Mouse (Mus musculus) limb, embryonic 14.5 days (tissue): ENCODE results near the gene Agl. TPM values are rescaled to one million over a fixed set of nuclear protein-coding genes. Genes with fewer than 3 reads are reported as not detected.
A peak's percentile ranks its signal among the peaks of the same experiment; 100 is the strongest.

Experiments
- ATAC-seq: fragments of 200-750 bp; cut with Nextera tagmentation; 2 replicates; pipeline ENCODE4 v1.8.0; 2017; ENCODE audit warnings: low read depth, moderate number of reproducible peaks, moderate TSS enrichment; ENCODE audit not compliant: low FRiP score
- DNase-seq: peaks from one replicate; pipeline ENCODE4 v3.0.0-alpha.2; 2015; ENCODE audit warnings: low spot score
- H3K27ac ChIP-seq: fragments of 300-500 bp; sonication (generic); replicated peaks from 2 replicates; pipeline ENCODE4 v1.5.1; 2014; ENCODE audit warnings: low read depth, mild to moderate bottlenecking, low read length, moderate library complexity, mixed read lengths
- H3K27me3 ChIP-seq: fragments of 300-500 bp; sonication (generic); 2 replicates; pipeline ENCODE4 v1.6.1; 2014; ENCODE audit warnings: low read length, mixed read lengths; ENCODE audit not compliant: control insufficient read depth, insufficient read depth
- H3K36me3 ChIP-seq: fragments of 300-500 bp; sonication (generic); 2 replicates; pipeline ENCODE4 v1.6.1; 2014; ENCODE audit warnings: mild to moderate bottlenecking, low read length, moderate library complexity, mixed read lengths; ENCODE audit not compliant: control insufficient read depth, insufficient read depth
- H3K4me1 ChIP-seq: fragments of 300-500 bp; sonication (generic); 2 replicates; pipeline ENCODE4 v1.6.1; 2014; ENCODE audit warnings: antibody characterized with exemption, low read length, mixed read lengths; ENCODE audit not compliant: control insufficient read depth, insufficient read depth
- H3K4me2 ChIP-seq: fragments of 300-500 bp; sonication (generic); replicated peaks from 2 replicates; pipeline ENCODE4 v1.6.1; 2014; ENCODE audit warnings: low read depth, mild to moderate bottlenecking, low read length, moderate library complexity; ENCODE audit not compliant: severe bottlenecking
- H3K4me3 ChIP-seq: fragments of 300-500 bp; sonication (generic); replicated peaks from 2 replicates; pipeline ENCODE4 v1.5.1; 2014; ENCODE audit warnings: low read length
- H3K9ac ChIP-seq: fragments of 300-500 bp; sonication (generic); 2 replicates; pipeline ENCODE4 v1.6.1; 2014; ENCODE audit warnings: mild to moderate bottlenecking, low read depth, low read length, moderate library complexity; ENCODE audit not compliant: severe bottlenecking
- H3K9me3 ChIP-seq: fragments of 300-500 bp; sonication (generic); 2 replicates; pipeline ENCODE4 v1.6.1; 2016; ENCODE audit warnings: low read length; ENCODE audit not compliant: control insufficient read depth
- POLR2A ChIP-seq: fragments of 200-500 bp; IDR thresholded peaks from 2 replicates; pipeline ENCODE4 v1.8.0; 2012; ENCODE audit warnings: inconsistent platforms, mild to moderate bottlenecking, moderate library complexity, borderline replicate concordance; ENCODE audit not compliant: insufficient read depth, insufficient read length; ENCODE audit errors: extremely low read depth
- WGBS: fragments of 180-500 bp; shearing (Covaris S2); extraction: QIAGEN DNeasy Blood & Tissue Kit; methylation state at CpG from one replicate; pipeline ENCODE4 v1.1.7; 2014; 5-methylcytosine and 5-hydroxymethylcytosine counted together
- polyA plus RNA-seq, 2 experiments: library from polyadenylated mRNA; depleted of rRNA in 1 of 2; stranded (reverse) in 1 of 2; unstranded in 1 of 2; fragments of >200 nt; fragmentation: Nextera tagmentation in 1 of 2; extraction: Ambion mirVana in 1 of 2; gene quantifications; 2 replicates each; pipeline versions ENCODE4 v1.2.1 to v1.2.3; 2012 to 2014

The Agl gene
- polyA plus RNA-seq, 2 experiments = 18.0 to 26.9 TPM

GRCm38 (mm10) chr3:116713031-116713430 is 94.9 kb downstream of the Agl start:
- H3K36me3 ChIP-seq = no peaks in the 10 kb centered on the region
- 23% methylated on average over 5 of the region's 5 CpGs for WGBS
- H3K4me3 ChIP-seq = peak overlapping the region; percentile 96
- ATAC-seq (no peak), DNase-seq (no peak)
- H3K27me3 ChIP-seq = no peaks in the 10 kb centered on the region
- no peak overlapping the region for H3K9ac ChIP-seq
- no peak overlapping the region for H3K27ac ChIP-seq
- peak overlapping the region; percentile 70 for H3K4me2 ChIP-seq
- no peaks in the 10 kb centered on the region for H3K9me3 ChIP-seq
- H3K4me1 ChIP-seq = peaks cover 10% of the 10 kb centered on the region
- no peak for TF ChIP-seq POLR2A

GRCm38 (mm10) chr3:116712436-116712881 is 95.5 kb downstream of the Agl start, which contains the start of gene Slc35a3:
Gene Slc35a3 (minus strand): TSS chr3:116712831.
- no peak for TF ChIP-seq POLR2A
- Histone ChIP-seq H3K4me3 (peak within 1 kb of the TSS; percentile 96), H3K4me1 (peaks cover 10% of the 10 kb centered on the region), H3K36me3 (no peaks in the 10 kb centered on the region), H3K4me2 (peak within 1 kb of the TSS; percentile 70), H3K9me3 (no peaks in the 10 kb centered on the region), H3K27me3 (no peaks in the 10 kb centered on the region), H3K9ac (peak within 1 kb of the TSS; percentile 95), H3K27ac (peak within 1 kb of the TSS; percentile 82)
- DNase-seq (peak; percentile 7), ATAC-seq (peak; percentile 31; the same call in 1 of the 2 replicates)
- 3% methylated on average over 8 of the region's 8 CpGs for WGBS

GRCm38 (mm10) chr3:116711624-116712435 is 96.1 kb downstream of the Agl start:
- Histone ChIP-seq H3K4me3 (peak overlapping the region; percentile 96), H3K9ac (peak overlapping the region; percentile 95), H3K4me1 (peaks cover 10% of the 10 kb centered on the region), H3K27ac (peak overlapping the region; percentile 82), H3K36me3 (peaks cover 2% of the 10 kb centered on the region; the same call in 1 of the 2 replicates), H3K27me3 (no peaks in the 10 kb centered on the region), H3K9me3 (no peaks in the 10 kb centered on the region), H3K4me2 (peak overlapping the region; percentile 70)
- ATAC-seq (peak; percentile 91), DNase-seq (peak; percentile 65)
- TF ChIP-seq POLR2A = no peak; the same call in 1 of the 2 replicates
- WGBS = under 1% methylated on average over 65 of the region's 85 CpGs

GRCm38 (mm10) chr3:116710941-116711340 is 97.0 kb downstream of the Agl start:
- H3K27me3 ChIP-seq = no peaks in the 10 kb centered on the region
- DNase-seq = no peak
- no peak for ATAC-seq
- H3K27ac ChIP-seq = no peak overlapping the region
- H3K9me3 ChIP-seq = no peaks in the 10 kb centered on the region
- TF ChIP-seq POLR2A = no peak
- peak overlapping the region; percentile 96 for H3K4me3 ChIP-seq
- WGBS = 45% methylated on average over 9 of the region's 9 CpGs
- H3K36me3 ChIP-seq = peaks cover 9% of the 10 kb centered on the region; the same call in 1 of the 2 replicates
- H3K9ac ChIP-seq = peak overlapping the region; percentile 95; the same call in 1 of the 2 replicates
- H3K4me1 ChIP-seq = peaks cover 10% of the 10 kb centered on the region
- peak overlapping the region; percentile 70 for H3K4me2 ChIP-seq

- H3K9ac ChIP-seq = no peak overlapping the region
- 91% methylated on average over 1 of the region's 1 CpGs for WGBS
- H3K9me3 ChIP-seq = no peaks in the 10 kb centered on the region
- DNase-seq = no peak
- peaks cover 13% of the 10 kb centered on the region; the same call in 1 of the 2 replicates for H3K36me3 ChIP-seq
- peaks cover under 1% of the 10 kb centered on the region; the same call in 1 of the 2 replicates for H3K4me1 ChIP-seq
- H3K27me3 ChIP-seq = no peaks in the 10 kb centered on the region
- H3K4me2 ChIP-seq = no peak overlapping the region
- no peak overlapping the region for H3K27ac ChIP-seq
- no peak for TF ChIP-seq POLR2A
- no peak for ATAC-seq
- no peak overlapping the region for H3K4me3 ChIP-seq
Measured at GRCm38 (mm10) chr3:116705637-116706204, 102.2 kb downstream of the Agl start.
